Mouse (Mus musculus): ENCODE data around the gene Btnl6. TPM values are rescaled to one million over a fixed set of nuclear protein-coding genes. Genes with fewer than 3 reads are reported as not detected.

Btnl6 gene
- polyA plus RNA-seq (2014; fragmentation: Illumina TruSeq; extraction: RNeasy Lipid Tissue Mini Kit (QIAGEN cat#74804); ENCODE audit: low read depth, low replicate concordance): 80.8 TPM

GRCm38 (mm10) chr17:34517252-34517651 is at the start of gene Btnl6:
TSS of gene Btnl6 (minus strand) at chr17:34517352.

DNA sequence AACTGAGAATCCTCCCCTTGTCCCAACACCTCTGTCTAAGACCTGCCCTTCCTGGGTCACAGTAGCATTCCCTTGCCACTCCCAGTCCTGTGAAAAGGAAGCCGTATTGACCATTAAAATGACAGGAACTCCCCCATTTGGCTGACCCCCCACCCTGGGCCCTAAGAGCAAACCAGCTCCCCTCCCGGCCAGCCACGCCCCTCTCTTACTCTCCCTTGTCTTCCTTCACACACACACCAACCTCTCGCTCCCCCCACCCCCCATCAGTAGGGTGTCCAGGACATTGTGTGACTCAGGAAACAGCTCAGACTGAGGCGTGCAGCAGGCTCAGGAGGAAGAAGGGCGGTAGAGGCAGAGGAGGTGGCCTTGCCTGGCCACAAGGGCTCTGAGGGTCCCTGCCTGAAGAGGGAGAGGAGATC is 46.9 kb upstream of the Btnl6 start, which contains the start of gene Notch4:
Gene Notch4, plus strand, starts transcription at position 266 of the 419 bp plus-strand sequence.

DNA sequence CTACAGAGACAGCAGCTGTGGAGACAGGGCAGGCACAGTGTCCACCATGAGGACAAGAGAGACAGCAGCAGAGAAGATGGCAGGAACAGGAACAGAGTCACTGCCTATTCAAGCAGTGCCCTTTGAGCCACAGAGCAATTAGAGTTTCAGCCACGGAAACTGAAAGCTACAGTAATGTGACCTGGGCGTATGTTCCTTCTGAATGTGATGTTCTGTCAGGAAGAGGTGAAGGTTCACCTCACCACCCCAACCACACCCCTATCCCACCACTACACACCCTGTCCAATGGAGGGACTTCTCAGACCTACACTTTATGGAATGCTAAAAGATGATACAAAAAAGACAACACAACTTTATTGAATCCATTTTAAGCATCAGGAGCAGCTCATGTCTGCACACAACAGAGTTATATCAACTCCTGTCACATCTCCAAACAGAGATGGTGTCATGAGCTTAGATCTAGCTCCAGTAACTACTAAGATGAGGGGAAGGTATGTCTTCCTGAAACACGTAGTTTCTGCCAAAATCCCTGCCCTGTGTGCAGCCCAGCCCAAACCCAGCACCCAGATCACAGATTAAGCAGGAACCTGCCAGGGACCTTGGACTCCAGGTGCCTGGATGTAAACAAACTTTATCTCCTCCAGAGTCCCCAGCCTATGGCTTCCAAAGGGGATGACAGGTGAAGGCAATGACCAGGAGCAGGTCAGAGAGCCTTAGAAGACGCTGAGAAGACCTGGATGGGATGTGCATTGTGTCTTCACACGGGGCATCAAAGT is 39.7 kb downstream of the Btnl6 start, which contains the start of gene Btnl4:
Gene Btnl4, minus strand, starts transcription at position 81 of the 776 bp plus-strand sequence.

Other genes starting within 250 kb of the Btnl6 start
- 101 TPM for gene H2-Aa, start 229.5 kb downstream of the Btnl6 start, polyA plus RNA-seq (2014; fragmentation: Illumina TruSeq; extraction: RNeasy Lipid Tissue Mini Kit (QIAGEN cat#74804); ENCODE audit: low read depth, low replicate concordance)
- gene H2-Eb1, start 211.5 kb downstream of the Btnl6 start, polyA plus RNA-seq (2014; fragmentation: Illumina TruSeq; extraction: RNeasy Lipid Tissue Mini Kit (QIAGEN cat#74804); ENCODE audit: low read depth, low replicate concordance): 6.3 TPM
- gene H2-Eb2, start 191.7 kb downstream of the Btnl6 start, polyA plus RNA-seq (2014; fragmentation: Illumina TruSeq; extraction: RNeasy Lipid Tissue Mini Kit (QIAGEN cat#74804); ENCODE audit: low read depth, low replicate concordance): 5.7 TPM
- 1.0 TPM for gene Btnl2, start 162.5 kb downstream of the Btnl6 start, polyA plus RNA-seq (2014; fragmentation: Illumina TruSeq; extraction: RNeasy Lipid Tissue Mini Kit (QIAGEN cat#74804); ENCODE audit: low read depth, low replicate concordance)
- 27.9 TPM for gene Btnl1, start 140.2 kb downstream of the Btnl6 start, polyA plus RNA-seq (2014; fragmentation: Illumina TruSeq; extraction: RNeasy Lipid Tissue Mini Kit (QIAGEN cat#74804); ENCODE audit: low read depth, low replicate concordance)
- gene BC051142, start 118.5 kb downstream of the Btnl6 start, polyA plus RNA-seq (2014; fragmentation: Illumina TruSeq; extraction: RNeasy Lipid Tissue Mini Kit (QIAGEN cat#74804); ENCODE audit: low read depth, low replicate concordance): 2.1 TPM
- 33.2 TPM for gene Btnl4, start 40.0 kb downstream of the Btnl6 start, polyA plus RNA-seq (2014; fragmentation: Illumina TruSeq; extraction: RNeasy Lipid Tissue Mini Kit (QIAGEN cat#74804); ENCODE audit: low read depth, low replicate concordance)
- 0.76 TPM for gene Notch4, start 46.9 kb upstream of the Btnl6 start, polyA plus RNA-seq (2014; fragmentation: Illumina TruSeq; extraction: RNeasy Lipid Tissue Mini Kit (QIAGEN cat#74804); ENCODE audit: low read depth, low replicate concordance)
- 1.6 TPM for gene Gpsm3, start 72.5 kb upstream of the Btnl6 start, polyA plus RNA-seq (2014; fragmentation: Illumina TruSeq; extraction: RNeasy Lipid Tissue Mini Kit (QIAGEN cat#74804); ENCODE audit: low read depth, low replicate concordance)
- gene Pbx2, start 73.9 kb upstream of the Btnl6 start, polyA plus RNA-seq (2014; fragmentation: Illumina TruSeq; extraction: RNeasy Lipid Tissue Mini Kit (QIAGEN cat#74804); ENCODE audit: low read depth, low replicate concordance): 21.6 TPM
- gene Ager, start 80.5 kb upstream of the Btnl6 start, polyA plus RNA-seq (2014; fragmentation: Illumina TruSeq; extraction: RNeasy Lipid Tissue Mini Kit (QIAGEN cat#74804); ENCODE audit: low read depth, low replicate concordance): not detected
- 50.6 TPM for gene Rnf5, start 86.3 kb upstream of the Btnl6 start, polyA plus RNA-seq (2014; fragmentation: Illumina TruSeq; extraction: RNeasy Lipid Tissue Mini Kit (QIAGEN cat#74804); ENCODE audit: low read depth, low replicate concordance)
- 4.8 TPM for gene Agpat1, start 86.9 kb upstream of the Btnl6 start, polyA plus RNA-seq (2014; fragmentation: Illumina TruSeq; extraction: RNeasy Lipid Tissue Mini Kit (QIAGEN cat#74804); ENCODE audit: low read depth, low replicate concordance)
- not detected for gene Egfl8, start 98.6 kb upstream of the Btnl6 start, polyA plus RNA-seq (2014; fragmentation: Illumina TruSeq; extraction: RNeasy Lipid Tissue Mini Kit (QIAGEN cat#74804); ENCODE audit: low read depth, low replicate concordance)
- gene Ppt2, start 111.2 kb upstream of the Btnl6 start, polyA plus RNA-seq (2014; fragmentation: Illumina TruSeq; extraction: RNeasy Lipid Tissue Mini Kit (QIAGEN cat#74804); ENCODE audit: low read depth, low replicate concordance): 4.5 TPM
- gene Prrt1, start 112.2 kb upstream of the Btnl6 start, polyA plus RNA-seq (2014; fragmentation: Illumina TruSeq; extraction: RNeasy Lipid Tissue Mini Kit (QIAGEN cat#74804); ENCODE audit: low read depth, low replicate concordance): 1.1 TPM
- gene Fkbpl, start 127.4 kb upstream of the Btnl6 start, polyA plus RNA-seq (2014; fragmentation: Illumina TruSeq; extraction: RNeasy Lipid Tissue Mini Kit (QIAGEN cat#74804); ENCODE audit: low read depth, low replicate concordance): 4.4 TPM
- 2.8 TPM for gene Atf6b, start 129.8 kb upstream of the Btnl6 start, polyA plus RNA-seq (2014; fragmentation: Illumina TruSeq; extraction: RNeasy Lipid Tissue Mini Kit (QIAGEN cat#74804); ENCODE audit: low read depth, low replicate concordance)
- 0.16 TPM for gene Tnxb, start 153.2 kb upstream of the Btnl6 start, polyA plus RNA-seq (2014; fragmentation: Illumina TruSeq; extraction: RNeasy Lipid Tissue Mini Kit (QIAGEN cat#74804); ENCODE audit: low read depth, low replicate concordance)
- gene C4b, start 226.5 kb upstream of the Btnl6 start, polyA plus RNA-seq (2014; fragmentation: Illumina TruSeq; extraction: RNeasy Lipid Tissue Mini Kit (QIAGEN cat#74804); ENCODE audit: low read depth, low replicate concordance): 1.8 TPM

Data from sigmoid colon, adult 10 weeks (tissue).